ENCODE assay signal across 8 mouse cellular contexts in the genomic region with DNA sequence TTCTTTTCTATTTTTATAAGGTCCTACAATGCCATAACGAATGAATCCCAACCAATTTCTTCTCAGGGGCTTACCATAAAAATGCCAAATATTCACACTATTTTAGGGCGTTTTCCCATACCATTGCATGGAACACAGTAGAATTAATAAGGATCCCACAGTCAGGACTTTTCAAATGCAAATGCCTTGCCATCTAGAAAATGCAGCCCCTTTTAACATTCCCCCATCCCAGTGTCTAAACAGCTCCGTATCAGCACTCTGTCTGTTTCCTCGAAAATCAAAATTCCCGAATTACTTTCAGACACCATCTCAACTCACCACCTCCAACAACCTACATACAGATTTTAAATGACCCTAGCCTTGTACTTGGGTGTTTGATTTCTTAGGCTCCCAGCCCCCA. TPM values are rescaled to one million over a fixed set of nuclear protein-coding genes. Genes with fewer than 3 reads are reported as not detected.
A peak's percentile ranks its signal among the peaks of the same experiment; 100 is the strongest.
DNase-seq lines count a peak whose midpoint lies in the region; ATAC-seq and TF ChIP-seq lines count a peak whose summit lies in the region.

No protein-coding gene starts in this region.

- ATAC-seq in kidney, postnatal 0 days (replicated peaks; ENCODE audit: low FRiP score, low read depth), result no peak
- no peak for ATAC-seq in embryonic facial prominence, embryonic 14.5 days (ENCODE audit: low read depth)
- ATAC-seq in intestine, embryonic 15.5 days, result no peak
- no peak for ATAC-seq in midbrain, postnatal 0 days (ENCODE audit: low FRiP score)

- no peak overlapping the region for H3K27ac ChIP-seq in kidney, postnatal 0 days
- 0 out of 2 replicates have a peak overlapping the region, but pooled peaks have one; percentile 98 for H3K27ac ChIP-seq in embryonic facial prominence, embryonic 14.5 days (replicated peaks; ENCODE audit: low read depth, low read length)
- H3K27ac ChIP-seq in intestine, embryonic 15.5 days, result no peak overlapping the region
- H3K27ac ChIP-seq in midbrain, postnatal 0 days (ENCODE audit: low read depth, low read length), result no peak overlapping the region

- no peaks in the 10 kb centered on the region for H3K27me3 ChIP-seq in kidney, postnatal 0 days (ENCODE audit: insufficient read depth, low read length)
- no peaks in the 10 kb centered on the region for H3K27me3 ChIP-seq in embryonic facial prominence, embryonic 14.5 days (replicated peaks; ENCODE audit: control insufficient read depth, insufficient read depth, low read length)
- H3K27me3 ChIP-seq in intestine, embryonic 15.5 days (replicated peaks), result no peaks in the 10 kb centered on the region
- no peaks in the 10 kb centered on the region for H3K27me3 ChIP-seq in midbrain, postnatal 0 days (ENCODE audit: insufficient read depth, low read length)

- TF ChIP-seq CTCF in kidney, postnatal 0 days (IDR thresholded peaks at IDR 0.05; ENCODE audit: low read depth), result no peak
- no peak for TF ChIP-seq CTCF in midbrain, postnatal 0 days (IDR thresholded peaks at IDR 0.05)

- H3K4me1 ChIP-seq in kidney, postnatal 0 days (replicated peaks; ENCODE audit: insufficient read depth, low read length), result no peaks in the 10 kb centered on the region
- H3K4me1 ChIP-seq in embryonic facial prominence, embryonic 14.5 days (ENCODE audit: control insufficient read depth, insufficient read depth, low read length), result peaks cover 7% of the 10 kb centered on the region; the same call in 1 of the 2 replicates
- H3K4me1 ChIP-seq in intestine, embryonic 15.5 days (replicated peaks), result 0 out of 2 replicates have a peak, but pooled peaks cover 8% of the 10 kb centered on the region
- peaks cover 3% of the 10 kb centered on the region; the same call in 1 of the 2 replicates for H3K4me1 ChIP-seq in midbrain, postnatal 0 days (ENCODE audit: insufficient read depth, low read length)

- 39% methylated on average over 5 of the region's 5 CpGs for WGBS in kidney, postnatal 0 days
- 32% methylated on average over 5 of the region's 5 CpGs for WGBS in embryonic facial prominence, embryonic 14.5 days
- 51% methylated on average over 5 of the region's 5 CpGs for WGBS in intestine, embryonic 15.5 days
- WGBS in midbrain, postnatal 0 days, result 8% methylated on average over 5 of the region's 5 CpGs

- DNase-seq in kidney, postnatal 0 days (ENCODE audit: low spot score), result no peak
- no peak for DNase-seq in kidney, postnatal 4 days
- DNase-seq in embryonic facial prominence, embryonic 14.5 days (ENCODE audit: low spot score), result no peak
- DNase-seq in midbrain, postnatal 0 days (ENCODE audit: low spot score), result no peak
- DNase-seq in layer of hippocampus, adult 9-11 months, result no peak
- DNase-seq in adrenal gland, postnatal 10 days, result no peak
- no peak for DNase-seq in cerebellum, postnatal 36 days

- no peaks in the 10 kb centered on the region for H3K9me3 ChIP-seq in kidney, postnatal 0 days (replicated peaks; ENCODE audit: low read length)
- H3K9me3 ChIP-seq in embryonic facial prominence, embryonic 14.5 days (ENCODE audit: control insufficient read depth, low read length), result no peaks in the 10 kb centered on the region
- H3K9me3 ChIP-seq in intestine, embryonic 15.5 days, result no peaks in the 10 kb centered on the region
- H3K9me3 ChIP-seq in midbrain, postnatal 0 days (ENCODE audit: low read length), result no peaks in the 10 kb centered on the region

- peak overlapping the region; percentile 96 for H3K4me2 ChIP-seq in kidney, postnatal 0 days (ENCODE audit: low read length)
- peak overlapping the region; percentile 69 for H3K4me2 ChIP-seq in embryonic facial prominence, embryonic 14.5 days (ENCODE audit: low read depth, low read length)
- peak overlapping the region; percentile 86 for H3K4me2 ChIP-seq in intestine, embryonic 15.5 days (replicated peaks)
- peak overlapping the region; percentile 85 for H3K4me2 ChIP-seq in midbrain, postnatal 0 days (ENCODE audit: low read depth, low read length, poor library complexity, severe bottlenecking)

- no peak overlapping the region for H3K9ac ChIP-seq in kidney, postnatal 0 days (ENCODE audit: low read depth, low read length)
- peak overlapping the region; percentile 93; the same call in 1 of the 2 replicates for H3K9ac ChIP-seq in embryonic facial prominence, embryonic 14.5 days (ENCODE audit: low read depth, low read length)
- H3K9ac ChIP-seq in intestine, embryonic 15.5 days, result peak overlapping the region; percentile 94; the same call in 1 of the 2 replicates
- H3K9ac ChIP-seq in midbrain, postnatal 0 days (replicated peaks; ENCODE audit: low read length, poor library complexity, severe bottlenecking), result 0 out of 2 replicates have a peak overlapping the region, but pooled peaks have one; percentile 87

- peak overlapping the region; percentile 86 for H3K4me3 ChIP-seq in kidney, postnatal 0 days (replicated peaks; ENCODE audit: low read depth, low read length)
- H3K4me3 ChIP-seq in embryonic facial prominence, embryonic 14.5 days (ENCODE audit: low read depth, low read length), result peak overlapping the region; percentile 90
- peak overlapping the region; percentile 79 for H3K4me3 ChIP-seq in intestine, embryonic 15.5 days (replicated peaks)
- peak overlapping the region; percentile 76 for H3K4me3 ChIP-seq in midbrain, postnatal 0 days (ENCODE audit: low read depth, low read length)

- H3K36me3 ChIP-seq in kidney, postnatal 0 days (ENCODE audit: insufficient read depth, low read length), result no peaks in the 10 kb centered on the region
- H3K36me3 ChIP-seq in embryonic facial prominence, embryonic 14.5 days (ENCODE audit: control insufficient read depth, insufficient read depth, low read length), result 0 out of 2 replicates have a peak, but pooled peaks cover 9% of the 10 kb centered on the region
- H3K36me3 ChIP-seq in intestine, embryonic 15.5 days, result peaks cover 4% of the 10 kb centered on the region; the same call in 1 of the 2 replicates
- H3K36me3 ChIP-seq in midbrain, postnatal 0 days (ENCODE audit: insufficient read depth, low read length), result no peaks in the 10 kb centered on the region

RNA-seq across cellular contexts. Expression of gene Kif13a, which starts 1.3 kb away (rescaled TPM):
- polyA plus RNA-seq in kidney, postnatal 0 days (2015; fragmentation: Nextera tagmentation; extraction: Ambion mirVana), result 11.2 and 13.1 TPM in 2 replicates
- 24.0 and 25.2 TPM in 2 replicates for polyA plus RNA-seq in embryonic facial prominence, embryonic 14.5 days (2014; fragmentation: Nextera tagmentation; extraction: Ambion mirVana)
- polyA plus RNA-seq in intestine, embryonic 15.5 days (2015; fragmentation: Nextera tagmentation; extraction: Ambion mirVana), result 17.0 and 17.6 TPM in 2 replicates
- total RNA-seq in midbrain, postnatal 0 days (2014; rRNA removed), result 31.4 and 31.7 TPM in 2 replicates
- polyA plus RNA-seq in midbrain, postnatal 0 days (2015; fragmentation: Nextera tagmentation; extraction: Ambion mirVana), result 10.1 TPM in 2 replicates
- total RNA-seq in adrenal gland, postnatal 10 days (2021), result 10 to 100 TPM; 29.3 to 38.6 TPM
